Mouse (Mus musculus) cortical plate, adult 2 months (tissue): ENCODE data around the gene Polr3b. TPM values are rescaled to one million over a fixed set of nuclear protein-coding genes. Genes with fewer than 3 reads are reported as not detected.

Experiments
- H3K27ac ChIP-seq: fragments of 200-500 bp; 2 replicates; pipeline ENCODE4 v1.5.1; 2012; ENCODE audit warnings: low read length, control low read depth, inconsistent platforms; ENCODE audit not compliant: insufficient read depth
- H3K4me1 ChIP-seq: fragments of 200-500 bp; 2 replicates; pipeline ENCODE4 v1.6.1; 2011; ENCODE audit warnings: low read length; ENCODE audit not compliant: control insufficient read depth, insufficient read depth
- H3K4me3 ChIP-seq: fragments of 200-500 bp; 2 replicates; pipeline ENCODE4 v1.5.1; 2011; ENCODE audit warnings: mild to moderate bottlenecking, low read length, control low read depth; ENCODE audit not compliant: insufficient read depth
- CTCF ChIP-seq: fragments of 200-500 bp; IDR thresholded peaks from 2 replicates; pipeline ENCODE4 v1.5.1; 2011; ENCODE audit warnings: mild to moderate bottlenecking, control low read depth, low read length; ENCODE audit not compliant: insufficient read depth; ENCODE audit errors: extremely low read depth
- POLR2A ChIP-seq: fragments of 200-500 bp; IDR thresholded peaks from 2 replicates; pipeline ENCODE4 v1.6.1; 2011; ENCODE audit warnings: mild to moderate bottlenecking, low read length, control low read depth; ENCODE audit not compliant: insufficient read depth; ENCODE audit errors: extremely low read depth
- polyA plus RNA-seq: library from polyadenylated mRNA; depleted of rRNA; stranded (reverse); fragments of >200 nt; gene quantifications from 2 replicates; pipeline ENCODE4 v1.2.3, GENCODE M21; 2012; rRNA removed

The Polr3b gene
- 7.1 and 7.3 TPM in 2 replicates for polyA plus RNA-seq

DNA sequence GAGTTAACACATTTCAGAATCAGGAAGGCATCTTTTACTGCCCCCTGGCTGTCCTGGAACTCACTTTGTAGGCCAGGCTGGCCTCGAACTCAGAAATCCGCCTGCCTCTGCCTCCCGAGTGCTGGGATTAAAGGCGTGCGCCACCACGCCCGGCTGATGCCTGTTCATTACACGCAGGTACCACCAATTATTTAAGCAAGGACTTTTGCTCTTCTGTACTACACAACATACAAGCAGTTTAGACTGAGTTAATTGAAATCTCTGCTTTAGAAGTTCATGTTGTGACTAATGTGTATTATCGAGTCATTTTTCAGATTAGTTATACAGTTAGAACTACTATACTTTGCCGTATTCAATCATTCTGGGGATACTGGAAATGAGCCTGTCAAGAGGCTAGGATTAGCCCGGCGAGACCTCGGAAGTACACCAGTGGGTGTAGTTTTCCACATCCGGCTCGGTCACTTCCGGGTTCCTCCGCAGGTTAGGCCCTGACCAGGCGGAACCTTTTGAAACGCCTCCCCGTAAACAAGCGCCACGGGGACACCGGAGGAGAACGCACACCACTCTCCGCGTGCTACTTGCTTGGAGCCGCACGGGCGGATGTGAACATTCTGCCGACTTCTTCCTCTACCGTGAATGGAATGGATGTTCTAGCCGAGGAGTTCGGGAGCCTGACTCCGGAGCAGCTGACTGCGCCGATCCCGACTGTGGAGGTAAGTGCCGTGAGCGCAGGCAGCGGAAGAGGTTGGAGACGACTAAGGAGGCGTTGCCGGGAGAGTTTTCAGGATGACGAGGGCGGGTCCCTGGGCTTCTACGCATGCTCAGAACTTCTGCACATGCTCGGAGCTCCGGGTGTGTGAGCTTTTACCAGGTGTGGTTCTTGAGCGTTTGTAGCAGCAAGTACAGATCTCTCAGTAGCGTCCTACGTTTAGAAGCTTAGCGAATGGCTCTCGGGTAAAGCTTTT is at the start of gene Polr3b:
Gene Polr3b, plus strand, starts transcription at position 467 of the 965 bp plus-strand sequence.
- TF ChIP-seq CTCF, result no peak
- peak; percentile 72 for TF ChIP-seq POLR2A
- H3K4me1 ChIP-seq, result no peaks in the 10 kb centered on the region; the same call in 1 of the 2 replicates
- H3K27ac ChIP-seq, result peak within 1 kb of the TSS; percentile 18; the same call in 1 of the 2 replicates
- peak within 1 kb of the TSS; percentile 46 for H3K4me3 ChIP-seq

GRCm38 (mm10) chr10:84573671-84574420 is 48.2 kb upstream of the Polr3b start:
- Histone ChIP-seq H3K4me1 (peaks cover 3% of the 10 kb centered on the region; the same call in 1 of the 2 replicates), H3K4me3 (no peak overlapping the region), H3K27ac (no peak overlapping the region)
- TF ChIP-seq CTCF, result no peak
- no peak for TF ChIP-seq POLR2A

DNA sequence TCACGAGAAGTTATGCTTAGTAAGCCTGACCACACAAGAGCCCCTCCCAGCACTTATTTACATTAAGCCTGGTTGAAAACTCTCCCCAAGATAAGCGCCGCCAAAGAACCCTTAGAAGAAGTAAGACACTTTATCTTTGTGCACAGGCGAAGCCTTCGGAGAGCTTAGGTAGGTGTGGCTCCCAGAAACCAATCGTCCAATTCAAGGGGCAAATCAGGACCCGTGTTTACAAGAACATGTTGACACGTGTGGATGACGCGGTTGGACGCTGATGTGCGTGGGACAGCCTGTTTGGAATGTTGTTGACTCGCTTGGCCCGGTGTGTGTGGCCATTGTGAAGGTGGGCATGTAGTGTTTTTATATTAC is 46.1 kb upstream of the Polr3b start:
- TF ChIP-seq CTCF (no peak), POLR2A (no peak)
- Histone ChIP-seq H3K27ac (no peak overlapping the region), H3K4me3 (peak overlapping the region; percentile 53), H3K4me1 (peaks cover 3% of the 10 kb centered on the region; the same call in 1 of the 2 replicates)

GRCm38 (mm10) chr10:84576395-84577070 is 45.6 kb upstream of the Polr3b start, which contains the start of gene Tcp11l2:
Tcp11l2 (plus strand) TSS chr10:84576626.
- Histone ChIP-seq H3K27ac (peak within 1 kb of the TSS; percentile 81), H3K4me1 (peaks cover 3% of the 10 kb centered on the region; the same call in 1 of the 2 replicates), H3K4me3 (peak within 1 kb of the TSS; percentile 53)
- peak; percentile 68 for TF ChIP-seq POLR2A
- no peak for TF ChIP-seq CTCF

DNA sequence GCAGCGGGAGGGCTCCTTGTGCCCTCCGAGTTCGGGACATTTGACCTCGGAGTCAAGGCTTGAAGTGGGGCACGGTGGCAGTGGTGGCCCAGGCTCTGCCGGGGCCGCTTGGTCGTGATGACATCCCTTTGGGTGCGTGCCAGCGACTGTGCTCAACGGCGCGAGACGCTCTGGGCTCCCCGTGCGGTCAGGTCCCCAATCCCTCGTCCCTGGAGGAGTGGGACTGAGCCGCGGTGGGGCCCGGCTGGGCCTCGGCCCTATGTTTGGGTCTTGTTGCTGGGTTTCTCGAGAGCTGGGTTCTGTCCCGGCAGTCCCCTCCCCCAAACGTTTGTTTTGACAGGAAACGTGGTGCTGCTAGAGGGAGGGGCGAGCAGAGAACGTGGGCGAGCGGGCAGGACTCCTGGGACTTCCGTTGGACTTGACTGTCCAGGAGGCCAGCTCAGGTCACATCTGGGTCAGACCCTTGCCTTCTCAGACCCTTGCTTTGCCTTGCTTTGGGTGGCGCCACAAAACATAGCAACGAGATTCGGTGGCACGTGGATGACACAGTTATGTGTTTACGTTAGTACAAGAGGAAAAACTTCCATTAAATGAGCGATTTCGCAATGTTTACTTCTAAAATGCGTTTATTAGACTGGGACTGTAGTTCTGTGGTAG is 44.9 kb upstream of the Polr3b start:
- Histone ChIP-seq H3K4me3 (peak overlapping the region; percentile 53), H3K4me1 (peaks cover 5% of the 10 kb centered on the region; the same call in 1 of the 2 replicates), H3K27ac (peak overlapping the region; percentile 81)
- no peak for TF ChIP-seq CTCF
- TF ChIP-seq POLR2A, result no peak

DNA sequence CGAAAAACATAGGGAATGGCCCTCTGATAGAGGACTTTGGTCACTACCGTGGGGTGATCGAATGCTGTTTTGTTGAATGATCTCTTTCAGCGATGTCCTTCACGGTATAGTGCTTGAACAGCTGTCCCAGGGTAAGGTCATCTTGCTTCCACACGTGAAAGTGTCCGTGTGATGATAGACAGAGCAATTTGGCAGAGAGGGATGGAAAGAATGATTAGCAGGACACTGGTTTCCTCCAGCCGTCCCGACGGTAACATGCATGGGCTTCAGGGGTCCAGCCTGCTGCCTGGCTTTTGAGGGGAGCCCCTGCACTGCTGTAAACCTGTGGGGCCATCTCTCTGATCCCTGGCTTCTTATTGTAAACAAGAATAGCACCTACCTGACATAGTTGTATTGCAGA is 43.4 kb upstream of the Polr3b start:
- H3K4me3 ChIP-seq, result no peak overlapping the region
- peaks cover 8% of the 10 kb centered on the region; the same call in 1 of the 2 replicates for H3K4me1 ChIP-seq
- no peak for TF ChIP-seq POLR2A
- no peak for TF ChIP-seq CTCF
- no peak overlapping the region for H3K27ac ChIP-seq

DNA sequence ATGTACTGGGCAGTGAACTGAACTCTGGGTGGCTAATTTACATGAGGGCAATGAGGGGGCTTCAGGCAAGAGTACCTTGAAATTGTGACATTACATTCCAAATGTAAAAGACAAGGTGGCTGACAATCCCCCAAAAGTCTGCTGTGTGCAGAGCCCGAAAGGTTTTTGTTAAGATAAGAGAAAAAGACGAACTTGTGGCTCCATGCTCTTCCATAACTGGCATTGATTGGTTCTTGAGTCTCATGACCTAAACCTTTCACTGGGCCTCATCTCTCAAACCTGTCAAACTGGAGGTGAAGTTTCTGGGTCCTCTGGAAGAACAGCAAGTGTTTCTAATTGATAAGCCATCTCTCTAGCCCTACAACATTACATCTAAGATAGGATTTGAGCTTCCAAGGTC is 42.6 kb upstream of the Polr3b start:
- peaks cover 8% of the 10 kb centered on the region; the same call in 1 of the 2 replicates for H3K4me1 ChIP-seq
- no peak for TF ChIP-seq POLR2A
- no peak for TF ChIP-seq CTCF
- no peak overlapping the region for H3K4me3 ChIP-seq
- no peak overlapping the region for H3K27ac ChIP-seq

DNA sequence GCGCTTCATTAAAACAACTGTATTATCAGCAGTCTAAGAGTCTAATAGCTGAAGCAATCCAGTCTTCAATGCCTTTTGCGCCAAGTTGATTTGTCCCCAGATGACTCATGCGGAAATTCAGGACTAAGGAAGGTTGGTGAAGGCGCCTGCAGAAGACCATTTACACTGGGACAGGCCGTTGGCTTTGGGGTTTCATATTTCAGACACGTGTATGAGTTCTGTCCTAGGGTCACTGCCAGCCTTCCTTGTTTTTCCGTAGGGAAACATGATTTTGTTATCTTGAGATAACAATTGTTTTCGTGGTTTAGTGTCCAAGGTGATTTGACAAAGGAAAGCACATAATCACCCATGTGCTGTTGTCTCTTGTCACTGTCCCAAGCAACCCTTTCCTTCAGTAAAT is 40.9 kb upstream of the Polr3b start:
- Histone ChIP-seq H3K4me1 (peaks cover 8% of the 10 kb centered on the region; the same call in 1 of the 2 replicates), H3K27ac (no peak overlapping the region), H3K4me3 (no peak overlapping the region)
- no peak for TF ChIP-seq POLR2A
- no peak for TF ChIP-seq CTCF
